Mouse (Mus musculus) neural tube, embryonic 15.5 days (tissue): Measurements from ENCODE around the gene Atp6v1g2. TPM values are rescaled to one million over a fixed set of nuclear protein-coding genes. Genes with fewer than 3 reads are reported as not detected.
"Not testable (repeated sequence)": the region's sequence is repeated elsewhere in the genome, so short reads cannot be mapped to it uniquely, and the experiment has no call there.

Experiments
- ATAC-seq: fragments of 200-750 bp; cut with Nextera tagmentation; 2 replicates; pipeline ENCODE4 v1.8.0; 2017; ENCODE audit warnings: mild to moderate bottlenecking, moderate TSS enrichment, moderate library complexity; ENCODE audit not compliant: low FRiP score
- H3K27ac ChIP-seq: fragments of 300-500 bp; sonication (generic); replicated peaks from 2 replicates; pipeline ENCODE4 v1.5.1; 2015; ENCODE audit warnings: mild to moderate bottlenecking, inconsistent platforms
- H3K27me3 ChIP-seq: fragments of 300-500 bp; sonication (generic); replicated peaks from 2 replicates; pipeline ENCODE4 v1.6.1; 2015; ENCODE audit warnings: inconsistent platforms
- H3K36me3 ChIP-seq: fragments of 300-500 bp; sonication (generic); 2 replicates; pipeline ENCODE4 v1.6.1; 2015; ENCODE audit warnings: inconsistent platforms
- H3K4me1 ChIP-seq: fragments of 300-500 bp; sonication (generic); 2 replicates; pipeline ENCODE4 v1.6.1; 2015; ENCODE audit warnings: inconsistent platforms
- H3K4me2 ChIP-seq: fragments of 300-500 bp; sonication (generic); 2 replicates; pipeline ENCODE4 v1.6.1; 2015; ENCODE audit warnings: inconsistent platforms, mild to moderate bottlenecking, moderate library complexity
- H3K4me3 ChIP-seq: fragments of 300-500 bp; sonication (generic); replicated peaks from 2 replicates; pipeline ENCODE4 v1.5.1; 2015; ENCODE audit warnings: mild to moderate bottlenecking, inconsistent platforms
- H3K9ac ChIP-seq: fragments of 300-500 bp; sonication (generic); replicated peaks from 2 replicates; pipeline ENCODE4 v1.6.1; 2015; ENCODE audit warnings: mild to moderate bottlenecking, inconsistent platforms
- H3K9me3 ChIP-seq: fragments of 300-500 bp; sonication (generic); replicated peaks from 2 replicates; pipeline ENCODE4 v1.6.1; 2016; ENCODE audit warnings: inconsistent platforms
- WGBS: fragments of 180-500 bp; shearing (Covaris S2); methylation state at CpG from one replicate; pipeline ENCODE4 v1.1.7; 2015; ENCODE audit warnings: mixed read lengths; 5-methylcytosine and 5-hydroxymethylcytosine counted together
- polyA plus RNA-seq: library from polyadenylated mRNA; unstranded; fragments of >200 nt; fragmentation: Nextera tagmentation; extraction: Ambion mirVana; gene quantifications from 2 replicates; pipeline ENCODE4 v1.2.1, GENCODE M21; 2015

The Atp6v1g2 gene
- polyA plus RNA-seq, 1 experiment from 2014 or later: 126 TPM

DNA sequence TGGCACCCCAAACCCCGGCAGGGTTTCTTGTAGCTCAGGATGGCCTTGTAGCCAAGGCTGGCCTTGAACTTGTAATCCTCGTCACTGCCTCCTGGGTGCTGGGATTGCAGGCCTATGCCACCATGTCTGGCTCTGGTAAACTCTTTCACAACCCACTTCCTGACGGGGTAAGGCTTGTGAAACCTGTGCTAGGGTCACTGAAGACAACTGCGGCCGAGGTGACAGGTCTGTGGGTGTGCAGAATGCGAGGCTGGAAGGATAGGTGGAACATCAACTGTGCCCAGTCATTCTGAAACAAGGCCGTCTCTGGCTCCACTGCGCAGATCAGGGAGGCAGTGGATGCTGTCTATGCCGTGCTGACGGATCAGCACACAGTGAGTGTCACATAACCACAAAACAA is 2.4 kb upstream of the Atp6v1g2 start:
- Histone ChIP-seq H3K36me3 (peaks cover 47% of the 10 kb centered on the region), H3K4me2 (no peak overlapping the region), H3K9ac (no peak overlapping the region), H3K9me3 (no peaks in the 10 kb centered on the region), H3K27ac (no peak overlapping the region), H3K4me1 (peaks cover 35% of the 10 kb centered on the region), H3K4me3 (no peak overlapping the region), H3K27me3 (no peaks in the 10 kb centered on the region)
- no peak for ATAC-seq
- 91% methylated on average over 10 of the region's 10 CpGs for WGBS

DNA sequence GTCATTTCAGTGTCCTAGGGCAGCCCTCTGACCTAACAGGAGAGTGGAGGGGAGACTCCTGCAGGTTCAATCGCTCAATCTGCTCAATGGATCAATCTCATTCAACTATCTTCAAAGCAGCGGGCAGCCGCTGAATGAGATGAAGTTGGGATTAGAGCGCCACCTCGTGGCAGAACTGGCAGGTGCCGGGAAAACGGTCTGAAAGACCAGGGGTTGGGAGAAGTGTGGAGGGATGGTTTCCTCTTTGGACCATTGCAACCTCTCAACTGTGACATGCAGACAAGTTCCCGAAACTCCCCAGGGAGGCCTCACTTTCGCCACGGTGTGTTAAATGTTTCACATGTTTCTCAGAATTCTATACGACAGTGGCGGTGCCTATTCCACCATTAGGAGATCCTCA is 1.4 kb upstream of the Atp6v1g2 start:
- H3K27me3 ChIP-seq: no peaks in the 10 kb centered on the region
- no peak overlapping the region; the same call in 1 of the 2 replicates for H3K27ac ChIP-seq
- no peaks in the 10 kb centered on the region for H3K9me3 ChIP-seq
- no peak for ATAC-seq
- peak overlapping the region; percentile 23; the same call in 1 of the 2 replicates for H3K4me2 ChIP-seq
- peaks cover 42% of the 10 kb centered on the region for H3K4me1 ChIP-seq
- no peak overlapping the region; the same call in 1 of the 2 replicates for H3K9ac ChIP-seq
- peaks cover 44% of the 10 kb centered on the region for H3K36me3 ChIP-seq
- peak overlapping the region; percentile 9; the same call in 1 of the 2 replicates for H3K4me3 ChIP-seq
- WGBS: 10% methylated on average over 12 of the region's 12 CpGs

DNA sequence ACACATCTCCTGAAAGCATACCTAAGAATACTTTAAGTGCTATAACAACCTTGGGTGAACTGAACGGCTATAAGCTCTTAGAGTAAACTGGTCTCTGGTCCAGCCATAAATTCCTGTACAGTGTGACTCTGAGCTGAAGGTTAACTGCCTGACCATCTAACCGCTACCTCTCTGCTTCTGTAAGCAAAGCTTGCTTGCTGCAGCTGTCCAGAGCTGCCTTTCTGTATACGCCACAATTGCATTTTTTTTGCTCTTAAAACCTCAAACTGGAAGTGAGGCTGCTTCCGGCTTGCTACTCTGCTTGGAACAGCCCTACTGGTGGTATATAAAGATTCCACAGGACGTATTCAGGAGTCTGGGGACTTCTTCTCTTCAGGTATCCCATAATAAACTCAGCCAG is 801 bp upstream of the Atp6v1g2 start:
- WGBS: 86% methylated on average over 5 of the region's 5 CpGs
- Histone ChIP-seq H3K4me3 (no peak overlapping the region), H3K27me3 (no peaks in the 10 kb centered on the region), H3K4me2 (no peak overlapping the region), H3K9ac (no peak overlapping the region), H3K4me1 (peaks cover 48% of the 10 kb centered on the region), H3K27ac (no peak overlapping the region), H3K36me3 (peaks cover 38% of the 10 kb centered on the region), H3K9me3 (no peaks in the 10 kb centered on the region)
- no peak for ATAC-seq

DNA sequence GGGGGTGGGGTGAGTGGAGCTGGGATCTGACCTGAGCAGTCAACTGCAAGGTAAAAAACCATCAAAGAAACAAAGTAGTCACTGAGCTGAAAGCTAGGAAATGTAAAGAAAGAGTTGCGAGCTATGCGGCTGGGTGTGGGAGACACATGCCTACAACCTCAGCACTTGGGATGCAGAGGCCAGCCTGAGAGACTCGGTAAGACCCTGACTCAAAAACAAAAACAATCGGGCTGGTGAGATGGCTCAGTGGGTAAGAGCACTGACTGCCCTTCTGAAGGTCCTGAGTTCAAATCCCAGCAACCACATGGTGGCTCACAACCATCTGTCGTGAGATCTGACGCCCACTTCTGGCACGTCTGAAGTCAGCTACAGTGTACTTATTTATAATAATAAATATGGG is 630 bp downstream of the Atp6v1g2 start:
- H3K9ac ChIP-seq, H3K9me3 ChIP-seq, ATAC-seq, H3K27me3 ChIP-seq, H3K27ac ChIP-seq: not testable (repeated sequence)
- Histone ChIP-seq H3K36me3 (peaks cover 23% of the 10 kb centered on the region), H3K4me1 (peaks cover 50% of the 10 kb centered on the region), H3K4me3 (peak overlapping the region; percentile 54; the same call in 1 of the 2 replicates), H3K4me2 (peak overlapping the region; percentile 95)
- 93% methylated on average over 7 of the region's 7 CpGs for WGBS

DNA sequence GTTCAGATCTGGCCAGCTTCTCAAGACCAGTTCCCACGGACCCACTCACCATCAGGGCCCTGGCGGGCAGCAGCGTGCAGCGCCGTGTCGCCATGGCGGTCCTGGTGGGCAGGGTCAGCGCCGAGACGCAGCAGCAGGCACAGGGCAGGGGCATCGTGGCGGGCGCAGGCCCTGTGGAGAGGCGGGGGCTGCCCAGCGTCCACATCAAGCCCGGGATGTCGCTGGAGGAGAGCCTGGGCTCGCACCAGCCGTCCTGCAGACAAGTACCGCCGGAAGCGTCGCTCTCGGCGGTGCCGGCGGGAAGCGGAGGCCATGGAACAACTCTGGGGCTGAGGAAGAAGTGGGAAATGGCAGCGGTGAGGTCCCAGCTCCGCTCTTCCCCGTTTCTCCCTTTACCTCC is 1.4 kb downstream of the Atp6v1g2 start:
- Histone ChIP-seq H3K27me3 (no peaks in the 10 kb centered on the region), H3K36me3 (peaks cover 15% of the 10 kb centered on the region), H3K9ac (peak overlapping the region; percentile 68), H3K27ac (peak overlapping the region; percentile 92), H3K4me3 (peak overlapping the region; percentile 54), H3K9me3 (no peaks in the 10 kb centered on the region), H3K4me1 (peaks cover 50% of the 10 kb centered on the region), H3K4me2 (peak overlapping the region; percentile 95)
- 7% methylated on average over 31 of the region's 31 CpGs for WGBS
- ATAC-seq: no peak

DNA sequence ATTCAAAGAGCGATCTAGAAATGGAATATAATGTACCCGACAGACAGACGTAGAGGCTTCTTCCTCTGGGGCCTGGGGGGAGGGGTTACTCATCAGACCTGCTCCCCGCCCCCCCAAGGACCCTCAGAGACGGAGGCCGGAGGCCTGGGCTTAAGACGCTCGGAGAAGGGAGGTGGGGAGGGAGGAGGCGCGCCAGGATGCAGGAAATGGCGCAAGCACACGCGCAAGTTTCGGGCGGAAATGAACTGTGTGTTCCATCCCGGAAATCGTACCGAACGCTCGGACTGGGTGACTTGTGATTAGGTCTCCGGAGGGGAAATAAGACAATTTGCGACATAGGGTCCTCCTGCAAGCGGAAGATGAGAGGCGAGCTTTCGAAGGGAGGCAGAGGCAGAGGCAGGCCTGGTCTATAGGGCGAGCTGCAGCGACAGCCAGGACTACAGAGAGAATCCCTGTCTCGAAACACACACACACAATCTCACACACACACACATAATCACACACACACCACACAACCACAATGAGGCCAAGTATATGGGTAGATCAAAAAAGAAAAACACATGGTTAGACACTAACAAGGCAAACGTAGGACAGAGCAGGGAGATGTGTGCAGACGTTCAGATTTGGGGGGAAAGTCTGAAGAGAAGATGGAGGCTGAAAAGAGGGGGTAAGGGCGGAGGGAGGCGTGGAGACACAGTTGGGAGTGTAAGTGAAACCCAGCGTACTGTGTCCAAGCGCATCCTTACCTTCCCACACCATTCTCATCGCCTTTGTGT is 2.3 kb downstream of the Atp6v1g2 start, which contains the start of gene Nfkbil1:
Gene Nfkbil1 (minus strand): TSS at position 179 of the 776 bp plus-strand sequence.
- H3K27ac ChIP-seq: peak within 1 kb of the TSS; percentile 92
- H3K36me3 ChIP-seq: peaks cover 9% of the 10 kb centered on the region
- under 1% methylated on average over 35 of the region's 35 CpGs for WGBS
- ATAC-seq: peak; percentile 85
- peaks cover 59% of the 10 kb centered on the region for H3K4me1 ChIP-seq
- H3K9ac ChIP-seq: peak within 1 kb of the TSS; percentile 68
- peak within 1 kb of the TSS; percentile 54 for H3K4me3 ChIP-seq
- H3K4me2 ChIP-seq: peak within 1 kb of the TSS; percentile 95
- no peaks in the 10 kb centered on the region for H3K27me3 ChIP-seq
- no peaks in the 10 kb centered on the region for H3K9me3 ChIP-seq

DNA sequence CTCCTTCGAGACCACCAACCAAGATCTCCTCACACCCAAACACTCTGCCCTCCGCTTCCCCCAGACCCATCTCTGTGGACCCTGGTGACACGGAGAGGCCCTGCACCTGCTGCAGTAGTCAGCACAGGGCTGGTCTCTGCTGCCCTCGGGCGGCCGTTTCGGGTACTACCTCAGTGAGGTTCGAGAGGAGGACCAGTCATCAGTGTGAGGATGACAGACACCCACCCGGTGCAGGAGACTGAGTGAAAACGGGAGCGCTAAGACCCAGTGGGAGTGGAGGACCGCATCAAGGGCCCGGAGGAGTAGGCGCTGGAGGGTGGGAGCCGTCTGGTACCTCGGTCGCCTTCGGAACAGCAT is 2.9 kb downstream of the Atp6v1g2 start:
- peaks cover 4% of the 10 kb centered on the region for H3K36me3 ChIP-seq
- peak overlapping the region; percentile 54 for H3K4me3 ChIP-seq
- H3K4me2 ChIP-seq: peak overlapping the region; percentile 95
- peak overlapping the region; percentile 68 for H3K9ac ChIP-seq
- no peaks in the 10 kb centered on the region for H3K27me3 ChIP-seq
- H3K9me3 ChIP-seq: no peaks in the 10 kb centered on the region
- H3K4me1 ChIP-seq: peaks cover 61% of the 10 kb centered on the region
- peak; percentile 85 for ATAC-seq
- under 1% methylated on average over 18 of the region's 18 CpGs for WGBS
- H3K27ac ChIP-seq: peak overlapping the region; percentile 92

DNA sequence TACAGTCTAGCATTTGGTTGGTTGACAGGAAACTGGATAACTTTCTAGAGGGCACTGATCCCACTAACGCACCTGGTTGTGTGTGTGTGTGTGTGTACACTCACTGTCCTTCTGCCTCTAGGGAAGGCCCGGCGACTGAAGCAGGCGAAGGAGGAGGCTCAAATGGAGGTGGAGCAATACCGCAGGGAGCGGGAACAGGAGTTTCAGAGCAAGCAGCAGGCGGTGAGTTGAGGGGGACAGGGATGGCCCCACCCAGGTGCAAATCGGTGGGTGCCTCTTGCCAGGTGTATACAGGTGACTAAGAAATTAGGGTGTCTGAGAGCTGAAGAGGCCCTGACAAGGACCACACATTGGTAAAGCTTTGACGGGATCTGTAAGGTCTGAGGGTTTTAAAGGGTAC is 3.5 kb downstream of the Atp6v1g2 start:
- H3K27me3 ChIP-seq: no peaks in the 10 kb centered on the region
- H3K9me3 ChIP-seq: no peaks in the 10 kb centered on the region
- H3K4me3 ChIP-seq: peak overlapping the region; percentile 54
- H3K36me3 ChIP-seq: peaks cover 4% of the 10 kb centered on the region
- H3K4me2 ChIP-seq: peak overlapping the region; percentile 95
- WGBS: 68% methylated on average over 9 of the region's 9 CpGs
- H3K9ac ChIP-seq: peak overlapping the region; percentile 68
- peak overlapping the region; percentile 92 for H3K27ac ChIP-seq
- peaks cover 56% of the 10 kb centered on the region for H3K4me1 ChIP-seq
- ATAC-seq: no peak

DNA sequence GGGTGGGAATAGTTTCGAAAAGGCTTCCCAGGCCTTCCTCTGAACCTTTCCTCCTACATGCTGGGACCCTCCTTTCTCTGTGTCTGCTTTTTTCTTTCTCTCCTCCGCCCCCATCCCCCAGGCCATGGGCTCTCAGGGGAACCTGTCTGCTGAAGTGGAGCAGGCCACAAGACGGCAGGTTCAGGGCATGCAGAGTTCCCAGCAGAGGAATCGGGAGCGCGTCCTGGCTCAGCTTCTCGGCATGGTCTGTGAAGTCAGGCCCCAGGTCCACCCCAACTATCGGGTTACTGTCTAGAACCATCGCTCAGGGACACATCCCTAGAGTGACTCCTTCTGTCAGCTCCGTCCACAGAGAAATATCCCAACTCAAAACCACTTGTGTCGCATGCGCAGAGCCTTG is 4.0 kb downstream of the Atp6v1g2 start:
- WGBS: 91% methylated on average over 12 of the region's 12 CpGs
- Histone ChIP-seq H3K9me3 (no peaks in the 10 kb centered on the region), H3K27ac (0 out of 2 replicates have a peak overlapping the region, but pooled peaks have one; percentile 92), H3K36me3 (peaks cover 4% of the 10 kb centered on the region), H3K4me3 (peak overlapping the region; percentile 54), H3K4me2 (peak overlapping the region; percentile 95), H3K9ac (peak overlapping the region; percentile 68; the same call in 1 of the 2 replicates), H3K27me3 (no peaks in the 10 kb centered on the region), H3K4me1 (peaks cover 51% of the 10 kb centered on the region)
- no peak for ATAC-seq

DNA sequence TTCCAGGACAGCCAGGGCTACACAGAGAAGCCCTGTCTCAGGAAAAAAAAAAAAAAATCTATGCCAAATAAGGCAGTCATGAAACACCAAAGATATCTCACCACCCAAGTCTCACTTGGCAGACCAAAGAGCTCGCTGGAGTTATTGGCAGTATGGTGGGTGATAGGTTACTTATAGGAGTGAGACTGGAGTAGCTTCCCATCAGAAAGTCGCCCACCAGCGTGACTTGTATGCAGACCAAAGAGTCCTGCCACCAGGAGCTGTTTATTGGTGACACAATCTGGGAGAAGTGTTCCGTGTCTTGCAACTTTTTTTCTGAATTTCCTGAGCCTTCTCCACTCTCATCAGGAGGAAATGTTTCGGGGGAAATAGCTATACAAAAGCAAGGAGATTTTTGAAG is 6.2 kb downstream of the Atp6v1g2 start:
- no peak overlapping the region for H3K4me3 ChIP-seq
- no peaks in the 10 kb centered on the region for H3K27me3 ChIP-seq
- no peak overlapping the region for H3K9ac ChIP-seq
- H3K4me2 ChIP-seq: no peak overlapping the region
- peaks cover 48% of the 10 kb centered on the region for H3K4me1 ChIP-seq
- no peak overlapping the region for H3K27ac ChIP-seq
- H3K9me3 ChIP-seq: no peaks in the 10 kb centered on the region
- peaks cover 12% of the 10 kb centered on the region for H3K36me3 ChIP-seq
- no peak for ATAC-seq
- 86% methylated on average over 5 of the region's 5 CpGs for WGBS

DNA sequence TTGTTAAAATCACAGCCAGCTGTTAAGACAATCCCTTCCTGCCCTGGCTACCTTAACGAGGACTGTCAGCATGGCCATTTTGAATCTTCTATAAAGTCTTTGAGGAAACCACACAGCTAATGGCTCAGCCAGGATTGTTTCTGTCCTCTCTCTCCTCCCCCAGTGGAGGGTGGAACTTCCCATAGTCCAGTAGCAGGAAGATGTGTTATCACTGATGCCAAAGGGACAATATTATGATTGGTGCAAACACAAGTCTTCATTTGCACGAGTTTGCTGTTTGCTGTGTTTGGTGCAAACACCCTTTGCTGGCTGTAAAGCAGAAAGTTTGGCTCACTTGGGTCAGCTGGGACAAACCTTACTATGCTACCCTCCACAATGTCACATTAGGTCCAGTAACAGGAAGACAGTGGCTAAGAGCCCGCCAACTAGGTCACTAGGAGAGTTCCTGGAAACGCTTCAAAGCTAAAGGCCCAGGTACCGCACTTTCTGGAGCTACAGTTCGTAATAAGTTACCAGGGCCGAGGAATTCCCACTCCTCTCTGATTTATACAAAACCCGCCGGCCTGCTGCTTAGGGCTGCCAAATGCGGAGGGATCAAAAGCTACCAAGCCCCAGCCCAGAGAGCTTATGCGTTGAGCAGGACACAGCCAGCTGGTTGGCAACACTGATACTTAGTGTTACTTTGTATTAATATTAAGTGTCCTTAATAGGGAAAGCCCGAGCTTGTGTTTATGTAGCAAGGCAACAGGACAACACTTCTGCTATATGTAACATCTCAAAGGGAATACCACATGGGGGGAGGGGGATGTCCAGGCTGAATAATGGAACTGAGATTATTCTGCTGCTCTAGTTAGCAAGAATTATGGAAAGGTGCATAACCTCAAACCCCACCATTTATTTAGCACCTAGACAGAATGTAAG is 7.2 kb downstream of the Atp6v1g2 start:
- Histone ChIP-seq H3K9ac (peak overlapping the region; percentile 81), H3K9me3 (no peaks in the 10 kb centered on the region), H3K4me3 (peak overlapping the region; percentile 58), H3K27me3 (no peaks in the 10 kb centered on the region), H3K36me3 (peaks cover 22% of the 10 kb centered on the region), H3K4me1 (peaks cover 52% of the 10 kb centered on the region), H3K4me2 (peak overlapping the region; percentile 91), H3K27ac (peak overlapping the region; percentile 96)
- peak; percentile 1; the same call in 1 of the 2 replicates for ATAC-seq
- 30% methylated on average over 12 of the region's 12 CpGs for WGBS
